Mouse (Mus musculus): ENCODE results near the gene Mical1. TPM values are rescaled to one million over a fixed set of nuclear protein-coding genes. Genes with fewer than 3 reads are reported as not detected.
A peak's percentile ranks its signal among the peaks of the same experiment; 100 is the strongest.

Gene Mical1
- polyA plus RNA-seq (2015; fragmentation: Nextera tagmentation; extraction: Ambion mirVana): 39.9 and 42.0 TPM in 2 replicates

GRCm38 (mm10) chr10:41476171-41477017 is at the start of gene Mical1:
Mical1 (plus strand) TSS chr10:41476314.
- WGBS: under 1% methylated on average over 35 of the region's 35 CpGs
- ATAC-seq (replicated peaks): peak; percentile 78

GRCm38 (mm10) chr10:41426368-41426767 is 49.7 kb upstream of the Mical1 start:
- H3K4me1 ChIP-seq: no peaks in the 10 kb centered on the region
- H3K27me3 ChIP-seq: no peaks in the 10 kb centered on the region
- no peaks in the 10 kb centered on the region for H3K9me3 ChIP-seq
- H3K4me3 ChIP-seq: no peak overlapping the region
- no peak overlapping the region for H3K27ac ChIP-seq (replicated peaks)
- 58% methylated on average over 6 of the region's 6 CpGs for WGBS
- no peak overlapping the region for H3K4me2 ChIP-seq (replicated peaks)
- no peaks in the 10 kb centered on the region for H3K36me3 ChIP-seq
- no peak overlapping the region for H3K9ac ChIP-seq (replicated peaks)
- ATAC-seq (replicated peaks): no peak

More at GRCm38 (mm10) chr10:41476171-41477017, at the start of gene Mical1:
- Histone ChIP-seq H3K36me3 (no peaks in the 10 kb centered on the region; the same call in 1 of the 2 replicates), H3K4me3 (peak within 1 kb of the TSS; percentile 58), H3K27ac (replicated peaks) (peak within 1 kb of the TSS; percentile 80), H3K9ac (replicated peaks) (peak within 1 kb of the TSS; percentile 55), H3K27me3 (no peaks in the 10 kb centered on the region), H3K4me1 (peaks cover 21% of the 10 kb centered on the region), H3K9me3 (no peaks in the 10 kb centered on the region), H3K4me2 (replicated peaks) (peak within 1 kb of the TSS; percentile 76)

- H3K9ac ChIP-seq (replicated peaks): no peak overlapping the region
- no peak overlapping the region for H3K4me3 ChIP-seq
- H3K36me3 ChIP-seq: no peaks in the 10 kb centered on the region
- H3K27ac ChIP-seq (replicated peaks): no peak overlapping the region
- no peaks in the 10 kb centered on the region for H3K9me3 ChIP-seq
- 26% methylated on average over 4 of the region's 4 CpGs for WGBS
- no peaks in the 10 kb centered on the region for H3K4me1 ChIP-seq
- H3K4me2 ChIP-seq (replicated peaks): no peak overlapping the region
- H3K27me3 ChIP-seq: no peaks in the 10 kb centered on the region
- ATAC-seq (replicated peaks): no peak
Measured at GRCm38 (mm10) chr10:41434624-41435023, 41.5 kb upstream of the Mical1 start.

GRCm38 (mm10) chr10:41435141-41435540 is 41.0 kb upstream of the Mical1 start:
- Histone ChIP-seq H3K4me2 (replicated peaks) (no peak overlapping the region), H3K4me1 (no peaks in the 10 kb centered on the region), H3K9ac (replicated peaks) (no peak overlapping the region), H3K27ac (replicated peaks) (no peak overlapping the region), H3K36me3 (no peaks in the 10 kb centered on the region), H3K9me3 (no peaks in the 10 kb centered on the region), H3K27me3 (no peaks in the 10 kb centered on the region), H3K4me3 (no peak overlapping the region)
- 47% methylated on average over 3 of the region's 3 CpGs for WGBS
- no peak for ATAC-seq (replicated peaks)

- ATAC-seq (replicated peaks): no peak
- 96% methylated on average over 1 of the region's 1 CpGs for WGBS
- H3K4me2 ChIP-seq (replicated peaks): no peak overlapping the region
Measured at GRCm38 (mm10) chr10:41448216-41448615, 27.9 kb upstream of the Mical1 start.

GRCm38 (mm10) chr10:41449684-41450083 is 26.4 kb upstream of the Mical1 start:
- no peaks in the 10 kb centered on the region for H3K27me3 ChIP-seq
- 8% methylated on average over 14 of the region's 14 CpGs for WGBS
- peak overlapping the region; percentile 75 for H3K27ac ChIP-seq (replicated peaks)
- H3K9ac ChIP-seq (replicated peaks): peak overlapping the region; percentile 75
- H3K4me2 ChIP-seq (replicated peaks): peak overlapping the region; percentile 65
- peak overlapping the region; percentile 80 for H3K4me3 ChIP-seq
- H3K4me1 ChIP-seq: peaks cover 31% of the 10 kb centered on the region
- H3K36me3 ChIP-seq: peaks cover 4% of the 10 kb centered on the region; the same call in 1 of the 2 replicates
- peak; percentile 68 for ATAC-seq (replicated peaks)
- no peaks in the 10 kb centered on the region for H3K9me3 ChIP-seq

More at GRCm38 (mm10) chr10:41448216-41448615, 27.9 kb upstream of the Mical1 start:
- Histone ChIP-seq H3K4me1 (peaks cover 18% of the 10 kb centered on the region), H3K4me3 (no peak overlapping the region), H3K9me3 (no peaks in the 10 kb centered on the region), H3K9ac (replicated peaks) (no peak overlapping the region), H3K27me3 (no peaks in the 10 kb centered on the region), H3K36me3 (no peaks in the 10 kb centered on the region; the same call in 1 of the 2 replicates), H3K27ac (replicated peaks) (no peak overlapping the region)

- peak within 1 kb of the TSS; percentile 80 for H3K4me3 ChIP-seq
- no peaks in the 10 kb centered on the region for H3K9me3 ChIP-seq
- ATAC-seq (replicated peaks): peak; percentile 94
- H3K27me3 ChIP-seq: no peaks in the 10 kb centered on the region
- peak within 1 kb of the TSS; percentile 65 for H3K4me2 ChIP-seq (replicated peaks)
- peak within 1 kb of the TSS; percentile 75 for H3K27ac ChIP-seq (replicated peaks)
- peaks cover 8% of the 10 kb centered on the region for H3K36me3 ChIP-seq
- H3K9ac ChIP-seq (replicated peaks): peak within 1 kb of the TSS; percentile 75
- H3K4me1 ChIP-seq: peaks cover 31% of the 10 kb centered on the region
- under 1% methylated on average over 44 of the region's 49 CpGs for WGBS
Measured at GRCm38 (mm10) chr10:41450137-41450670, 25.9 kb upstream of the Mical1 start, which contains the start of gene Zbtb24. Zbtb24 (plus strand) TSS chr10:41450383.

GRCm38 (mm10) chr10:41450780-41451522 is 25.2 kb upstream of the Mical1 start:
- Histone ChIP-seq H3K4me2 (replicated peaks) (peak overlapping the region; percentile 65), H3K9ac (replicated peaks) (peak overlapping the region; percentile 75), H3K9me3 (no peaks in the 10 kb centered on the region), H3K4me3 (peak overlapping the region; percentile 80), H3K27ac (replicated peaks) (no peak overlapping the region), H3K27me3 (no peaks in the 10 kb centered on the region), H3K4me1 (peaks cover 31% of the 10 kb centered on the region), H3K36me3 (peaks cover 14% of the 10 kb centered on the region)
- ATAC-seq (replicated peaks): peak; percentile 21; the same call in 1 of the 2 replicates
- 57% methylated on average over 18 of the region's 18 CpGs for WGBS

- ATAC-seq (replicated peaks): no peak
Measured at GRCm38 (mm10) chr10:41451656-41452055, 24.5 kb upstream of the Mical1 start.

GRCm38 (mm10) chr10:41452791-41453190 is 23.3 kb upstream of the Mical1 start:
- Histone ChIP-seq H3K9ac (replicated peaks) (no peak overlapping the region), H3K27me3 (no peaks in the 10 kb centered on the region), H3K4me3 (no peak overlapping the region), H3K9me3 (no peaks in the 10 kb centered on the region), H3K27ac (replicated peaks) (no peak overlapping the region), H3K4me2 (replicated peaks) (no peak overlapping the region), H3K36me3 (peaks cover 23% of the 10 kb centered on the region), H3K4me1 (peaks cover 31% of the 10 kb centered on the region)
- ATAC-seq (replicated peaks): no peak
- 97% methylated on average over 3 of the region's 3 CpGs for WGBS

More at GRCm38 (mm10) chr10:41451656-41452055, 24.5 kb upstream of the Mical1 start:
- Histone ChIP-seq H3K4me1 (peaks cover 31% of the 10 kb centered on the region), H3K4me3 (no peak overlapping the region), H3K9me3 (no peaks in the 10 kb centered on the region), H3K36me3 (peaks cover 21% of the 10 kb centered on the region), H3K9ac (replicated peaks) (no peak overlapping the region), H3K27ac (replicated peaks) (no peak overlapping the region), H3K27me3 (no peaks in the 10 kb centered on the region), H3K4me2 (replicated peaks) (no peak overlapping the region)
- WGBS: 95% methylated on average over 9 of the region's 9 CpGs

GRCm38 (mm10) chr10:41459990-41460389 is 16.1 kb upstream of the Mical1 start:
- no peaks in the 10 kb centered on the region for H3K9me3 ChIP-seq
- peaks cover 34% of the 10 kb centered on the region for H3K36me3 ChIP-seq
- H3K9ac ChIP-seq (replicated peaks): no peak overlapping the region
- no peak for ATAC-seq (replicated peaks)
- no peak overlapping the region for H3K4me3 ChIP-seq
- H3K27me3 ChIP-seq: no peaks in the 10 kb centered on the region
- no peak overlapping the region for H3K27ac ChIP-seq (replicated peaks)
- 82% methylated on average over 4 of the region's 4 CpGs for WGBS
- H3K4me2 ChIP-seq (replicated peaks): no peak overlapping the region
- H3K4me1 ChIP-seq: no peaks in the 10 kb centered on the region

GRCm38 (mm10) chr10:41460501-41460900 is 15.6 kb upstream of the Mical1 start:
- H3K4me1 ChIP-seq: no peaks in the 10 kb centered on the region
- no peak overlapping the region for H3K4me3 ChIP-seq
- peaks cover 33% of the 10 kb centered on the region for H3K36me3 ChIP-seq
- 36% methylated on average over 2 of the region's 2 CpGs for WGBS
- ATAC-seq (replicated peaks): no peak
- H3K9ac ChIP-seq (replicated peaks): no peak overlapping the region
- no peak overlapping the region for H3K27ac ChIP-seq (replicated peaks)
- H3K27me3 ChIP-seq: no peaks in the 10 kb centered on the region
- H3K9me3 ChIP-seq: no peaks in the 10 kb centered on the region
- no peak overlapping the region for H3K4me2 ChIP-seq (replicated peaks)
